Mouse (Mus musculus): ENCODE data around the gene Carns1. TPM values are rescaled to one million over a fixed set of nuclear protein-coding genes. Genes with fewer than 3 reads are reported as not detected.

The Carns1 gene
- total and polyA plus RNA-seq, 3 experiments = 0.63 to 0.81 TPM; not detected in 1

DNA sequence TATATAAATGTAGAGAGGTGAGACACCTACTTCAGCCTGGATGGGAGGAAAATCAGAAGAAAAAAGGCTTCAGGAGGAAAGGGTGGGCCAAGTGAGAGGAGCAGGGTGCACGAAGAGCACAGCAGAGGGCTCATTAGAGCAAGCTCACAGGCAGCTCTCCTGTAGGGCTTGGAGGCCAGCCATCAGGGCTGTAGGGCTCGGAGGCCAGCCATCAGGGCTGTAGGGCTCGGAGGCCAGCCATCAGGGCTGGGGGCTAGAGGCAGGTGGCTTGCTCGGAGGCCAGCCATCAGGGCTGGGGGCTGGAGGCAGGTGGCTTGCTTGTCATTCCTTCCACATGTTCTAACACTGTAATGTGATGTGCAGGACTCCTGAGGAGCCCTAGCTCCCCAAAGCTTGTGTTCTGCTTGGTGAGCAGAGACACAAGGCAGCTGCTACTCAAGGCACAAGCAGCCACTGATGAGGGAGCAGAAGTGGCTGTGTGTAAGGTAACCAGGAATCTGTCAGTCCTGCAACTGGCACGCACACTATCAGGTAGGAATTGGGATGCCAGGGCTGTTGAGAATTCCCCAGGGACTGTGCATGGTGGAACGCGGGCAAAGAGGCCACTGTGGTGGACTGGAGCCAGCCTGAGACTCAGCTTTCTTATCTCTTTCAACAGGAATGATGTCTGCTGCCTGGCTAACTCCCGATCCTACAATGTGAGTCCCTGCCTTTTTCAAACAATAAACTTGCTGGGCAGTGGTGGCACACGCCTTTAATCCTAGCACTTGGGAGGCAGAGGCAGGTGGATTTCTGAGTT, 8.4 kb downstream of the Carns1 start:
- H3K27ac ChIP-seq (ENCODE audit: control insufficient read depth, low read depth, low read length) = no peak overlapping the region
- TF ChIP-seq CTCF (IDR thresholded peaks at IDR 0.05 in 2 of 3, conservative IDR thresholded peaks at IDR 0.05 in 1 of 3; ENCODE audit: control insufficient read depth in 1 of 3, insufficient read depth in 1 of 3, low read depth in 2 of 3, low read length in 3 of 3, poor library complexity in 1 of 3, severe bottlenecking in 1 of 3) (no peak), TBP (IDR thresholded peaks at IDR 0.05; ENCODE audit: low read depth, low read length) (no peak), MYC (IDR thresholded peaks at IDR 0.05; ENCODE audit: low read depth, low read length) (no peak), TCF12 (IDR thresholded peaks at IDR 0.05; ENCODE audit: low read depth, low read length) (no peak), GATA1 (IDR thresholded peaks at IDR 0.05; ENCODE audit: low read depth, low read length) (no peak), RCOR1 (IDR thresholded peaks at IDR 0.05; ENCODE audit: low read depth, low read length) (no peak), RAD21 (IDR thresholded peaks at IDR 0.05; ENCODE audit: low read depth, low read length) (no peak), MXI1 (IDR thresholded peaks at IDR 0.05; ENCODE audit: low read depth, low read length) (no peak), JUND (IDR thresholded peaks at IDR 0.05; ENCODE audit: low read depth, low read length) (no peak), SMC3 (IDR thresholded peaks at IDR 0.05; ENCODE audit: low read depth, low read length) (no peak), MAX (IDR thresholded peaks at IDR 0.05; ENCODE audit: low read length) (no peak), MEF2A (IDR thresholded peaks at IDR 0.05; ENCODE audit: extremely low read depth, insufficient replicate concordance, low read depth, low read length, poor library complexity, severe bottlenecking) (no peak), SIN3A (IDR thresholded peaks at IDR 0.05; ENCODE audit: low read length) (no peak), USF1 (IDR thresholded peaks at IDR 0.05; ENCODE audit: low read depth, low read length) (no peak), POLR2AphosphoS5 (IDR thresholded peaks at IDR 0.05; ENCODE audit: borderline replicate concordance, low read depth, low read length) (no peak), BHLHE40 (IDR thresholded peaks at IDR 0.05; ENCODE audit: borderline replicate concordance, low read depth, low read length) (no peak), NELFE (IDR thresholded peaks at IDR 0.05; ENCODE audit: low read depth, low read length) (no peak), ZMIZ1 (IDR thresholded peaks at IDR 0.05; ENCODE audit: low read depth, low read length) (no peak), KAT2A (conservative IDR thresholded peaks at IDR 0.05; ENCODE audit: low read depth, low read length) (no peak)
- no peaks in the 10 kb centered on the region for H3K27me3 ChIP-seq (ENCODE audit: control insufficient read depth in 1 of 2, insufficient read depth in 2 of 2, low read length in 2 of 2)
- no peak overlapping the region for H3K4me3 ChIP-seq (ENCODE audit: control insufficient read depth in 1 of 2, insufficient read depth in 1 of 2, low read depth in 2 of 2, low read length in 2 of 2)
- no peak for DNase-seq (ENCODE audit: low read depth, low spot score)
- no peaks in the 10 kb centered on the region for H3K9me3 ChIP-seq (replicated peaks; ENCODE audit: insufficient read depth, low read length)
- peaks cover 0 to 14% of the 10 kb centered on the region in 2 experiments; a peak in 2 of 4 replicates for H3K36me3 ChIP-seq (ENCODE audit: control insufficient read depth in 1 of 2, insufficient read depth in 2 of 2, low read length in 2 of 2)
- H3K79me2 ChIP-seq (ENCODE audit: control insufficient read depth, insufficient read depth, low read length, poor library complexity) = peaks cover 2% of the 10 kb centered on the region; the same call in 1 of the 2 replicates
- peaks cover 2 to 26% of the 10 kb centered on the region in 2 experiments for H3K4me1 ChIP-seq (ENCODE audit: control insufficient read depth in 1 of 2, insufficient read depth in 2 of 2, low read length in 2 of 2)
- H3K9ac ChIP-seq (ENCODE audit: control insufficient read depth, low read depth, low read length, poor library complexity, severe bottlenecking) = no peak overlapping the region

DNA sequence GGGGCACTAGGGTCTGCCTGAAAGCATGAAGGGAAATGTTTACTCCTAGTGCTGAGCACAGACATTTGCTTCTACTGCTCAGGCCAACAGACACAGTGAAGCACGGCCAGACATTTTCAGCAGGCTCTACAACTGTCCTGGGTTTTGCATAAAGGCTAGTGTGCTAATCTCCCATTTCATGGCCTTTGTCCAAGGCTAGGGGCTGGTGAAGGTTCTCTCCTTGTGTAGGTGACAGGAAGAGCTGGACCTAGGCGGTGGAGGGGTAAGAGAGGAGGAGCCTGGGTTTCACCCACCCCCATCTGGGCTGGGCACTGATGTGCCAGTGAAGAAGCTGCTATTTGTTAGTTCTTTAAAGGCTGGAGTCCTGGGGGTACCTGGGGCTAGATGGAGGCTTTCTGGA, 10.6 kb downstream of the Carns1 start:
- peaks cover 2 to 20% of the 10 kb centered on the region in 2 experiments for H3K4me1 ChIP-seq (ENCODE audit: control insufficient read depth in 1 of 2, insufficient read depth in 2 of 2, low read length in 2 of 2)
- no peak overlapping the region for H3K27ac ChIP-seq (ENCODE audit: control insufficient read depth, low read depth, low read length)
- H3K9me3 ChIP-seq (replicated peaks; ENCODE audit: insufficient read depth, low read length) = no peaks in the 10 kb centered on the region

More for the DNA sequence above, 10.6 kb downstream of the Carns1 start:
- Histone ChIP-seq H3K36me3 (ENCODE audit: control insufficient read depth in 1 of 2, insufficient read depth in 2 of 2, low read length in 2 of 2) (peaks cover 0 to 10% of the 10 kb centered on the region in 2 experiments; a peak in 3 of 4 replicates), H3K27me3 (ENCODE audit: control insufficient read depth in 1 of 2, insufficient read depth in 2 of 2, low read length in 2 of 2) (no peaks in the 10 kb centered on the region), H3K9ac (ENCODE audit: control insufficient read depth, low read depth, low read length, poor library complexity, severe bottlenecking) (no peak overlapping the region), H3K79me2 (ENCODE audit: control insufficient read depth, insufficient read depth, low read length, poor library complexity) (peaks cover 4% of the 10 kb centered on the region), H3K4me3 (ENCODE audit: control insufficient read depth in 1 of 2, insufficient read depth in 1 of 2, low read depth in 2 of 2, low read length in 2 of 2) (no peak overlapping the region)
- DNase-seq (ENCODE audit: low read depth, low spot score) = no peak
- TF ChIP-seq ETS1 (IDR thresholded peaks at IDR 0.05; ENCODE audit: low read depth, low read length) = no peak
- TF ChIP-seq TBP (IDR thresholded peaks at IDR 0.05; ENCODE audit: low read depth, low read length) = no peak
- TF ChIP-seq MXI1 (IDR thresholded peaks at IDR 0.05; ENCODE audit: low read depth, low read length) = no peak

Measured in MEL (cell line).